Mouse (Mus musculus) limb, embryonic 15.5 days (tissue): ENCODE results near the gene Garnl3. TPM values are rescaled to one million over a fixed set of nuclear protein-coding genes. Genes with fewer than 3 reads are reported as not detected.

Source experiments
- ATAC-seq: fragments of 200-750 bp; cut with Nextera tagmentation; 2 replicates; pipeline ENCODE4 v1.8.0; 2017; ENCODE audit warnings: low read depth, moderate TSS enrichment; ENCODE audit not compliant: insufficient number of reproducible peaks, low FRiP score, low TSS enrichment
- H3K27ac ChIP-seq: fragments of 300-500 bp; sonication (generic); 2 replicates; pipeline ENCODE4 v1.5.1; 2015; ENCODE audit warnings: moderate library complexity, mild to moderate bottlenecking, inconsistent platforms
- H3K27me3 ChIP-seq: fragments of 300-500 bp; sonication (generic); 2 replicates; pipeline ENCODE4 v1.6.1; 2015; ENCODE audit warnings: inconsistent platforms
- H3K36me3 ChIP-seq: fragments of 300-500 bp; sonication (generic); 2 replicates; pipeline ENCODE4 v1.6.1; 2015; ENCODE audit warnings: inconsistent platforms
- H3K4me1 ChIP-seq: fragments of 300-500 bp; sonication (generic); 2 replicates; pipeline ENCODE4 v1.6.1; 2015; ENCODE audit warnings: inconsistent platforms
- H3K4me2 ChIP-seq: fragments of 300-500 bp; sonication (generic); 2 replicates; pipeline ENCODE4 v1.6.1; 2015; ENCODE audit warnings: mild to moderate bottlenecking, inconsistent platforms
- H3K4me3 ChIP-seq: fragments of 300-500 bp; sonication (generic); 2 replicates; pipeline ENCODE4 v1.5.1; 2015; ENCODE audit warnings: mild to moderate bottlenecking, inconsistent platforms
- H3K9ac ChIP-seq: fragments of 300-500 bp; sonication (generic); 2 replicates; pipeline ENCODE4 v1.6.1; 2015; ENCODE audit warnings: inconsistent platforms
- H3K9me3 ChIP-seq: fragments of 300-500 bp; sonication (generic); 2 replicates; pipeline ENCODE4 v1.6.1; 2016; ENCODE audit warnings: inconsistent platforms
- WGBS: fragments of 180-500 bp; shearing (Covaris S2); methylation state at CpG from one replicate; pipeline ENCODE4 v1.1.7; 2015; 5-methylcytosine and 5-hydroxymethylcytosine counted together
- polyA plus RNA-seq: library from polyadenylated mRNA; unstranded; fragments of >200 nt; fragmentation: Nextera tagmentation; extraction: Ambion mirVana; gene quantifications from 2 replicates; pipeline ENCODE4 v1.2.1, GENCODE M21; 2015

The Garnl3 gene
- polyA plus RNA-seq, 1 experiment from 2014 or later, result 8.8 TPM

- H3K36me3 ChIP-seq, result peaks cover 80% of the 10 kb centered on the region
- WGBS, result 68% methylated on average over 5 of the region's 5 CpGs
Observed at GRCm38 (mm10) chr2:32939418-32939817, 192.0 kb downstream of the Garnl3 start.

GRCm38 (mm10) chr2:32938741-32939140 is 192.7 kb downstream of the Garnl3 start:
- no peak overlapping the region for H3K4me2 ChIP-seq
- no peaks in the 10 kb centered on the region for H3K27me3 ChIP-seq
- peaks cover 81% of the 10 kb centered on the region for H3K36me3 ChIP-seq
- no peak overlapping the region for H3K27ac ChIP-seq
- H3K4me3 ChIP-seq, result no peak overlapping the region
- H3K9ac ChIP-seq, result no peak overlapping the region
- H3K9me3 ChIP-seq, result no peaks in the 10 kb centered on the region
- no peaks in the 10 kb centered on the region for H3K4me1 ChIP-seq
- 80% methylated on average over 5 of the region's 5 CpGs for WGBS
- ATAC-seq, result no peak

More at GRCm38 (mm10) chr2:32939418-32939817, 192.0 kb downstream of the Garnl3 start:
- ATAC-seq, result no peak
- H3K9me3 ChIP-seq, result no peaks in the 10 kb centered on the region
- H3K27ac ChIP-seq, result no peak overlapping the region
- H3K4me1 ChIP-seq, result no peaks in the 10 kb centered on the region
- no peaks in the 10 kb centered on the region for H3K27me3 ChIP-seq
- H3K4me3 ChIP-seq, result no peak overlapping the region
- H3K4me2 ChIP-seq, result no peak overlapping the region
- no peak overlapping the region for H3K9ac ChIP-seq

Other genes starting within 250 kb of the Garnl3 start
- 154 and 176 TPM in 2 replicates for gene Rpl12, start 170.1 kb downstream of the Garnl3 start, polyA plus RNA-seq
- gene Lrsam1, start 170.0 kb downstream of the Garnl3 start, polyA plus RNA-seq, result 11.3 and 12.0 TPM in 2 replicates
- 22.1 and 22.4 TPM in 2 replicates for gene Slc2a8, start 149.6 kb downstream of the Garnl3 start, polyA plus RNA-seq
- gene Angptl2, start 84.4 kb upstream of the Garnl3 start, polyA plus RNA-seq, result 112 and 135 TPM in 2 replicates
- 2.8 TPM in 2 replicates for gene Ralgps1, start 239.8 kb upstream of the Garnl3 start, polyA plus RNA-seq